Mouse (Mus musculus) c-Kit-negative CD71-positive TER-119-positive erythroid progenitor cells, embryonic 14.5 days (primary cell): Measurements from ENCODE around the gene Hist2h2aa2.
"Not testable (repeated sequence)": the region's sequence is repeated elsewhere in the genome, so short reads cannot be mapped to it uniquely, and the experiment has no call there.

Experiments used
- DNase-seq: peaks from one replicate; pipeline ENCODE4 v3.0.0-alpha.2; 2013; ENCODE audit warnings: low read depth, low spot score

Gene Hist2h2aa2

GRCm38 (mm10) chr3:96198601-96199251, 41.4 kb downstream of the Hist2h2aa2 start:
- not testable (repeated sequence) for DNase-seq

- no peak for DNase-seq
Measured at GRCm38 (mm10) chr3:96198181-96198580, 41.9 kb downstream of the Hist2h2aa2 start.

- DNase-seq: peak; percentile 57
Measured at GRCm38 (mm10) chr3:96197129-96197749, 42.8 kb downstream of the Hist2h2aa2 start.

- DNase-seq: no peak
Measured at GRCm38 (mm10) chr3:96196437-96197128, 43.5 kb downstream of the Hist2h2aa2 start.

- DNase-seq: no peak
Measured at GRCm38 (mm10) chr3:96195616-96196313, 44.3 kb downstream of the Hist2h2aa2 start.

GRCm38 (mm10) chr3:96194966-96195365, 45.1 kb downstream of the Hist2h2aa2 start:
- no peak for DNase-seq

GRCm38 (mm10) chr3:96192977-96193376, 47.1 kb downstream of the Hist2h2aa2 start:
- no peak for DNase-seq
